Mouse (Mus musculus) frontal cortex, postnatal 10 days (tissue): ENCODE measurements around the gene Angpt4.

Source experiments
- DNase-seq, 2 experiments: peaks; one replicate each; pipeline ENCODE4 v3.0.0; 2022; ENCODE audit warnings: low spot score in 2 of 2, mixed read lengths in 1 of 2

The Angpt4 gene

DNA sequence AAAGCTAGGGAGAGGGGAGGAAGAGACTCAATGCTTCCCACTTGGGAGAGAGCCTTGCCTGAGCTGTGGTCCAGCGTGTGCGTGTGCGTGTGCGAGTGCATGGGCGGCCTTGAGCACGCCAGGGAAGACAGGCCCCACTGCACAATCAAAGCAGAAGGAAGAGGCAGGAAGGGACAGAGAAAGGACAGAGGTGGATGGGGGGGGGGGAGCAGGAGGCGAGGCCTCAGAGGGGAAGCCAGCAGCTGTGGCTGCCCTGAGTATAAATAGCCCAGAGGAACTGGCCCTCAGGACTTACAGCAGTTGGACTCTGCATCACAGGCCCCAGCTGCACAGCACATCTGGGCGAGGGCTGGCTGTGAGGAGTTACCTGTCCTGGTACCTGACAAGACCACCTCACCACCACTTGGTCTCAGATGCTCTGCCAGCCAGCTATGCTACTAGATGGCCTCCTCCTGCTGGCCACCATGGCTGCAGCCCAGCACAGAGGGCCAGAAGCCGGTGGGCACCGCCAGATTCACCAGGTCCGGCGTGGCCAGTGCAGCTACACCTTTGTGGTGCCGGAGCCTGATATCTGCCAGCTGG lies at the start of gene Angpt4:
Gene Angpt4 (plus strand): TSS at position 292 of the 582 bp plus-strand sequence.
- no peak for DNase-seq

DNA sequence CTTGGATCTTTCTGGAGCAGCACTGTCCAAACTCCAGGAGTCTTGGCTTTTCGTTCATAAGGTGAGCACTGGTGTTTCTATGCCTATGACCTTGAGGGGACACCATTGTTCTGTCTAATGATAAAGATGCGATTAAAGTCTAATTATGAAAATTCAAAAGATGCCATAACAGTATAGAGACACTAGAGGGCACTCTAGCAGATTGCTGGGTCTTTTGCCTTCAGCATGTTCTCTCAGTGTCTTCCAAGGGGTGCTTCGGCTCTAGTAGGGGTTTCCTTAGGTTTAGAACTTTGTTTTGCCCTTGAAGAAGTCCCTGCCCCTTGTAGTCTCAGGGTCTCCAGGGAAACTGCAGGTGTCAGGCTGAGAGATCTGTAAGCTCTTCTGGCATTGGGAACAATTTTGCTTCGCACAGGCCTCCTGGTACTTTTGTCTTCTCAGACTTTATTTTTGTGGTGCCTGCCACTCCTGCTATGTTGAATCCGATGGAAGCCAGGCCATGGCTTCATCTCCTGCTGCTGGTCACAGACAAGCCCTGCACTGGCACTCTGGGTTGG lies 48.7 kb upstream of the Angpt4 start:
- DNase-seq = no peak

GRCm38 (mm10) chr2:151864941-151865340 lies 46.1 kb upstream of the Angpt4 start:
- no peak for DNase-seq

DNA sequence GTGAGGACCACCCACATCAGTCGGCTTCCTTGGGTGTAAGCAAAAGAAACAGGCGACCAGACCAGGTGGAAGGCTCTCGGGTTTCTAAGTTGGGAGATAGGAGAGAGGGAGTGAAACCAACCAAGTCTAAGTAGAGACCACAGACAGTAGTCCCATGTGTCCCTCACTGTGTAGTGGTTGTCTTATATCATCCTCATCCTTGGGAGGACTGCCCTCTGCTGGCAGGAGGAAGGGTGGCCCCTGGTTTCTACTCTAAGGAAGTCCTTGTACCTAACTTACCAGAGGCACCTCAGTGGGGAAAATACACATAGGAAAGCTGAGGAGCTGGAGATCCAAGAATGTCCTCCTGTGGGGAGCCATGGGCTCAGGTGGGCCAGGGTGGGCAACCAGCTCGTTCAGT lies 44.5 kb upstream of the Angpt4 start:
- peak; percentile 34 to 48 for DNase-seq

DNA sequence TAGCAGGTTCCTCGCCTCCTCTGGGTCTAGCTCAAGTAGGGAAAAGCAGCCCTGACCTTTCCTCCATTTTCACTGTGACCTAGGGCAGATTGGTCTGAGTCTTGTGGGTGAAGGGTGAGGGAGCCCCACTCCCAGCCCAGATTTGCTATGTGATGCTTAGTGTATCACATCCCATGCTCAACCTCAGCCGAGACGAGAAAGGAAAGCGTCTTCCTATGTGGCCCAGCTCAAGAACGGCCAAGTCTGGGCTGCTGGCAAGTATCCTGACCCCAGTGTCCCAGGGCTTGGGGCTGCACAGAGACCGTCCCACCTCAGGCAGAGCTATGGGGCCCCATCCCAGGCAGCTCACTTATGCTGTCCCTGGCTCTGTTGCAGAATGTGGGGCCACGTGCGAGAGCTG lies 42.8 kb upstream of the Angpt4 start:
- DNase-seq = no peak

- peak in 1 of 2 experiments; percentile 33 for DNase-seq
Observed at GRCm38 (mm10) chr2:151874551-151874950, 36.5 kb upstream of the Angpt4 start.

GRCm38 (mm10) chr2:151876012-151876485 lies 35.0 kb upstream of the Angpt4 start:
- DNase-seq = peak in 1 of 2 experiments; percentile 53

DNA sequence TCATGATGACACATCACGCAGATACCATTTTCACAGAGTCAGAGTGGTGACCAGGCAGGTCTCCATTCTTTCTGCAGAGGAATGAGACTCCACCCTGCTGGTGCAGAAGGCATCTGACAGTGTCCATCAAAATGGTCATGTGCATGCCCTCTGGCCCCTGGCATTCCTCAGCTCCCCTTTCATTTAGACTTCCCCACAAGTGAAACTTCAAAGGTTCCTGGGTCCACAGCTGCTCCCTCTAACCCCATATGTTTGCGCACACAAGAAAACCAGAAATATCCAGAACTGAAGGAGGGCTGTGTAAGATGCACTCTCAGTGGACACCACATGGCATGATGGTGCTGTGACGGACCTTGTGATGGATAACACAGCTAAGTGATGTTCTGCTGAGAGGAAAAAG lies 32.4 kb upstream of the Angpt4 start:
- DNase-seq = no peak

DNA sequence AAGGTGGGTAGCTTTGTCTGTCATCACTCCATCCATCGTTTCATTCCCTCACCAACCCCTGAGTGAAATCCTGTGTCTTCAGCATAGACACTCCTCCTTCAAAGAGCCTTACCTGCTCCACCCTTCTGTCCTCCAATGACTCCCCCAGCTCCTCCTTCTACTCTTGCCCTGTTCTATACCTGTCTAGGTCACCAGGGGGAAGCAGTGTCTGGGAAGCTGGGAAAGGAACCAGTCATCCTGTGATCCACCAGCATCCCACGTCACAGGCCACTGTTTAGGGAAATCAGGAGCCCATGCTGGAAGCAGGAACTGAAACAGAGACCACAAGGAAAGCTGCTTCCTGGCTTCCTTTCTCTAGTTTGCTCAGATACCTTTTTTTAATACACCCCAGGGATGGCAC lies 31.2 kb upstream of the Angpt4 start:
- DNase-seq = no peak

- no peak for DNase-seq
Observed at GRCm38 (mm10) chr2:151891031-151891430, 20.0 kb upstream of the Angpt4 start.

GRCm38 (mm10) chr2:151893122-151893774 lies 17.8 kb upstream of the Angpt4 start:
- no peak for DNase-seq

- peak in 1 of 2 experiments; percentile 30 for DNase-seq
Observed at GRCm38 (mm10) chr2:151894209-151894980, 16.6 kb upstream of the Angpt4 start.

DNA sequence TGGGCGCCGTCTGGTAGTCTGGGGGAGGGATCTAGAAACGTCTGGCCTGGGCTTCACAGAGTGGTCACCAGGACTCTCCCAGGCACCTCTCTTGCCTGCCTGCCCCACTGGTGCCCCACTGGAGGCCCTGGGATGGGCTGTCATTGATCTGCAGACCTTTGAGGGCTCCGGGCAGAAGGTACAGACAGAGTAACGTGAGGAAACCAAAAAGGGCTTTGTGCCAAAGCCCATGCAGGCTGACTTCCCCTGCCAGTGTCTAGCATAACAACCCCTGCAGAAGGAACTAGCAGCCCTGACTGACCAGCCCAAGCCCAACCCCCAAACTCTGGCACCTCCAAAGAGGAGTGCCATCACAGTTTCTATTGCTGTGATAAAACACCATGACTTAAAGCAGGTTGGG lies 15.1 kb upstream of the Angpt4 start:
- DNase-seq = no peak

DNA sequence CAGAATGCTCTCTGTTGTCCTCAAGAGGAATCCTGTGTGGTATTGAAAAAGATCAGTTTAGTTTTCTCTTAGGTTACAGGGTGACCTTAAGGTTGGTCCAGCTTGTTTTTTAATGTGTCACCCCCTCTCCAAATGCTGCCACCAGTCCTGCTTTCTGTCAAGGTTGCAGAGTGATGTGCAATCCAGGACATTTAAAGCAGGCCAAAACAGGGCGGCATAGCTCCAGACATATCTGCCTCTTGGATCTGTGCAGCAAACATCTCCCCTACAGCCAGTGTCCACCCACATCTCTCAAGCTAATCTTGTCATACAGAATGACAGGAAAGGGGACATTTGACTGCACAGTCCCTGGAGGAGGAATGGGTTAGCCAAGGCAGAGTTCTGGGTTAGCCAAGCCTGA lies 12.9 kb upstream of the Angpt4 start:
- DNase-seq = no peak

DNA sequence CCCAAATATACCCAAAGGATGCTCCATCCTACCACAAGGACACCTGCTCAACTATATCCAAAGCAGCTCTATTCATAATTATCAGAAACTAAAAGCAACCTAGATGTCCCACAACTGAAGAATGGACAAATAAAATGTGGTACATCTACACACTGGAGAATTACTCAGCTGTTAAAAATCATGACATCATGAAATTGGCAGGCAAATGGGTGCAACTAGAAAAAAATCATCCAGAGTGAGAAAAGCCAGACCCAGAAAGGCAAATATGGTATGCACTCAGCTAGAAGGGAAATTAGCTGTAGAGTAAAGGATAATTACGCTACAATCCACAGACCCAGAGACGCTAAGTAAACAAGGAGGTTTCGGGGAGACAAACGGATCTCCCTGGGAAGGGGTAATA lies 10.2 kb upstream of the Angpt4 start:
- no peak for DNase-seq

DNA sequence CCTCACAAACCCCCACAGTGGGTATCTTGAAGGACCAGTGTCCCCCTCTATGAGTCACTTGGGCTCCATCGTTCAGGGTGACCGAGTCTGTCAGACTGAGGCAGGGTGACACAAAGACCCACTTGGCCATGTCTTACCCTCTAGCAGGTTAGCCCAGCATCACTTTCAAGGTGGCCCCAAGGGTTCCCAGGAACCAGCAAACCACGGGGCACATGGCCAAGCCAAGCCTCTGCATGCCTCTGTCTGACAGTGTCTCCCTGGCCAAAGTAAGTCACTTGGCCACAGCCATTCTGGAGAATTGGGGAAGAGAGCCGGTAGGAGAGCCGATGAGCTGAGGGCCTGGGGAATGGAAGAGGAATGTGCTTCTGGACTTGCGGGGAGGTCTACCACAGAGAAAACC lies 7.7 kb upstream of the Angpt4 start:
- DNase-seq = no peak

DNA sequence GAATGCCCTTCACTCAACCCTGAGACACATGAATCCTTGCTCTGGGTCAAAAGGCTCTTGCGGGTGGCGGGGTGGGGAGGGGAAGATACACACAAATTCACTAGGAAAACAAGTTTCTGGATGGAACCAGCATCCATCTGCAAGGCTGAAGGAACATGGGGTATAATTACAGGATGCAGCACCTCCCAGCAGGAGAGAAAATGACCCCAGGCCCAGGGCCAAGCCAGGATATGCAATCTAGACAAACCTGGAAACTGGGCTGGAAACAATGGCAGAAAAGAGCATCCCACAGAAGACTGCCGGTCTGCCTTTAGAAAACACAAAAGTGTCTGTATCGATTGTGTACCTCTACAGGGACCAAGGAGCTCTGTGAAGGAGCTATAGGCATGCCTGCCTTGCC lies 7.1 kb upstream of the Angpt4 start:
- DNase-seq = no peak

DNA sequence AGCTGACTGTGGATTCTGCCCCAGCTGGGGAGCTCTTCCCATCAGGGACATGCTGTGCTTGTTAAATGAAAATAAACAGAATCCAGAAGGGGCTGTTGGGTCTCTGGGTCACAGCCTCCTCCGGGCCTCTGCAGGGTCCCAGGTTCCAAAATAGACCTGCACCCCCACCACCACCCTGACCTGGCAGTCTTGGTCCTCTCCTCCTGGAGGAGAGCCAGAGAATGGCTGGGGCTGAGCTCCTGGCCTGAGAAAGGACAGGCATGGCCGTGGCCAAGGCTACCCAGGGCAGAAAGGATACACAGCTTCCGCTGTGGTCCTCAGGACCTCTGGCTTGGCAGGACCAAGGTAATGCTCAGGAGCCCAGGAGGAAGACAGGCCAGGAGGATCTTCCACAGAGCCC lies 6.4 kb upstream of the Angpt4 start:
- no peak for DNase-seq

GRCm38 (mm10) chr2:151907020-151907419 lies 4.0 kb upstream of the Angpt4 start:
- no peak for DNase-seq

- DNase-seq = no peak
Observed at GRCm38 (mm10) chr2:151909386-151909785, 1.6 kb upstream of the Angpt4 start.

- DNase-seq = no peak
Observed at GRCm38 (mm10) chr2:151910498-151910897, 512 bp upstream of the Angpt4 start.

DNA sequence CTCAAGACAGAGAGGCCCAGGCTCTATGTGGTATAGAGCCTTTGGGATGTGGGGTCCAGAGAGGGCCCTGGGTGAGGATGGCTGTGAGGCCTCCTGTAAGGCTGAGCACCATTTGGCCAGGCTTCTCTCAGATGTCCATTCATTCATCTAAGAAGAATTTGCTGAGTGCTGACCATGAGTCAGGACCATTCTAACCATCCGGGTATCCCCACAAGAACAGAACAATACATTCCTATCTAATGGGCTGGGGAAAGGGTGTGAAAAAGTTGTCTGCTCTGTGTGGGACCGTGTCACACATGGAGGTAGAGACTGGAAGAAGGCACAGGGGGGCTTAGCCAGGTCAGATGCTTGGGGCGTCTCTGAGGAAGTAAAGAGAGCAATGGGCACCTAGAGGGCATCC lies 741 bp downstream of the Angpt4 start:
- DNase-seq = no peak

- no peak for DNase-seq
Observed at GRCm38 (mm10) chr2:151914120-151914519, 3.1 kb downstream of the Angpt4 start.
